12 mouse cellular contexts compared by ENCODE assay signal in the genomic region with DNA sequence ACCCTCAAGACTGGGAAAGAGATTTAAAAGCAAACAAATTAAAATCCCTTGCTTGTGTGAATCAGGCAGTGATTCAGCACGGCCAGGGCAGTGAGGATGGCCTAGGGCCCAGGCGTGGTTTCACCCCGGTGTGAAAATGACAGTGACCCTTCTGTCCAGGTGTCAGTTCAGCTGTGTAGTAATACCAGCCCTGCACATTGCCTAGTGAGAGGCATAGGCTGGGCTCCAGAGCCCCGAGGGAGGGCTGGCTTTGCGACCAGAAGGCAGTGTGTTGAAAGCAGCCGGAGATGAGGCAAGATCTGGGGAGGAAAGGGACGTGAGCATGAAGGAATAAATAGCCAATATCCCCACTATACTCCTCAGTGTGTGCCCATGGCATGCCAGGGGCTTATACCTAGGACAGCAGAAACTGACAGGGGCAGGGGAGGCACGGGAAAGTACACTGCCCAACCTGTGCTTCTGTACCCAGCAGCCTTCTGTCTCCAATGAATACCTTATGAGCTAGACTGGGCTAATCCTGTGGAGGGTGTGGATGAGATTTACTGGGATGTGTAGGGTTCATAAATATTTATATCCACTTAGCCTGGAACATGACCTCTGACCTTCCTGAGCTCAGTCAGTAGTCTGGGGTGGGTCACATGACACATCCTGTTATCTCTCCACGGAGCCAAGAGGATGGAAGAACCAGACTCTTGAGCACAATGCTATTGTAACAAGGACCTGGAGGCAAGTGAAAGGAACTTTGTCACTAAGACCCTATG. TPM values are rescaled to one million over a fixed set of nuclear protein-coding genes. Genes with fewer than 3 reads are reported as not detected.
DNase-seq lines count a peak whose midpoint lies in the region; ATAC-seq lines count a peak whose summit lies in the region.
"Had no signal": no experiment of that assay in that cellular context is flagged by ENCODE, and none has a peak within 500 bp of the region (broad histone marks: within the 10 kb centered on the region; RNA-seq: fewer than 3 reads in every experiment).

No protein-coding gene starts in this region.

- intact Hi-C loops in gastrocnemius, postnatal 14 days (cut with DNase I; ENCODE audit: low total_unique reads): no loop called here

- no peak overlapping the region for H3K4me2 ChIP-seq in midbrain, embryonic 16.5 days (ENCODE audit: low read length)

- H3K4me1 ChIP-seq in midbrain, embryonic 10.5 days: peaks cover 31% of the 10 kb centered on the region
- H3K4me1 ChIP-seq in midbrain, embryonic 16.5 days (ENCODE audit: control insufficient read depth, insufficient read depth, low read length): no peaks in the 10 kb centered on the region

- no peaks in the 10 kb centered on the region for H3K9me3 ChIP-seq in midbrain, embryonic 10.5 days (replicated peaks)
- no peaks in the 10 kb centered on the region for H3K9me3 ChIP-seq in midbrain, embryonic 16.5 days (replicated peaks; ENCODE audit: control insufficient read depth, low read length, poor library complexity, severe bottlenecking)

- H3K9ac ChIP-seq in midbrain, embryonic 16.5 days (ENCODE audit: low read depth, low read length): no peak overlapping the region

- no peak overlapping the region for H3K4me3 ChIP-seq in midbrain, embryonic 10.5 days
- no peak overlapping the region for H3K4me3 ChIP-seq in midbrain, embryonic 16.5 days (ENCODE audit: low read depth, low read length)

- ATAC-seq in midbrain, embryonic 16.5 days: no peak
- peak; percentile 31; the same call in 1 of the 2 replicates for ATAC-seq in granulocyte monocyte progenitor cell, adult 5-6 weeks (replicated peaks; ENCODE audit: poor library complexity, severe bottlenecking)

- H3K36me3 ChIP-seq in midbrain, embryonic 10.5 days: peaks cover 44% of the 10 kb centered on the region
- peaks cover 7% of the 10 kb centered on the region for H3K36me3 ChIP-seq in midbrain, embryonic 16.5 days (ENCODE audit: control insufficient read depth, insufficient read depth, low read length)

- no peaks in the 10 kb centered on the region for H3K27me3 ChIP-seq in midbrain, embryonic 10.5 days (ENCODE audit: low read depth, poor library complexity, severe bottlenecking)
- no peaks in the 10 kb centered on the region for H3K27me3 ChIP-seq in midbrain, embryonic 16.5 days (ENCODE audit: control insufficient read depth, insufficient read depth, low read depth, low read length)

- DNase-seq in adrenal gland, postnatal 14 days: peak; percentile 43
- no peak for DNase-seq in adrenal gland, postnatal 4 days (ENCODE audit: low spot score in 2 of 2)
- DNase-seq in midbrain, embryonic 10.5 days (ENCODE audit: low spot score): peak; percentile 60
- DNase-seq in retina, postnatal 1 day: peak; percentile 25
- no peak for DNase-seq in gastrocnemius, postnatal 14 days
- DNase-seq in heart, adult 18-20 months: no peak
- DNase-seq: B cell, adult 2 months; cerebellum, adult 11 months; kidney, adult 18-20 months; liver had no signal

- 63% methylated on average over 9 of the region's 9 CpGs for WGBS in midbrain, embryonic 10.5 days
- WGBS in midbrain, embryonic 16.5 days: 46% methylated on average over 9 of the region's 9 CpGs

- H3K27ac ChIP-seq in midbrain, embryonic 10.5 days (replicated peaks): peak overlapping the region; percentile 60
- H3K27ac ChIP-seq in midbrain, embryonic 16.5 days (ENCODE audit: low read length): no peak overlapping the region

RNA-seq across cellular contexts. Expression of a gene that starts 25.9 kb away (rescaled TPM):
- 86.8 and 88.7 TPM in 2 replicates for total RNA-seq in adrenal gland, postnatal 14 days (2021)
- total RNA-seq in adrenal gland, postnatal 4 days (2021): 10 to 100 TPM; 90.0 to 95.0 TPM
- 9.3 and 10.7 TPM in 2 replicates for polyA plus RNA-seq in midbrain, embryonic 10.5 days (2016; fragmentation: Nextera tagmentation; extraction: Ambion mirVana)
- 24.6 and 25.6 TPM in 2 replicates for polyA plus RNA-seq in midbrain, embryonic 16.5 days (2015; fragmentation: Nextera tagmentation; extraction: Ambion mirVana)
- total RNA-seq in granulocyte monocyte progenitor cell, adult 5-6 weeks (2014; fragmentation: Nextera tagmentation): 30.9 and 54.3 TPM in 2 replicates
- total RNA-seq in granulocyte monocyte progenitor cell, adult 5-6 weeks (2017): 14.2 and 15.9 TPM in 2 replicates
- total RNA-seq in gastrocnemius, postnatal 14 days (2021): 10 to 100 TPM; 36.9 to 55.3 TPM
- total RNA-seq in heart, adult 18-20 months (2021): 100 to 1,000 TPM; 133 to 153 TPM

Comparison
In these comparisons a context has a peak if more than half of its experiments do, and no peak if none do; other contexts are left out.
1. DNase-seq: peak in adrenal gland, postnatal 14 days (single experiment), midbrain, embryonic 10.5 days (single experiment) and retina, postnatal 1 day (single experiment); none in adrenal gland, postnatal 4 days (0 of 2), gastrocnemius, postnatal 14 days (single experiment) and heart, adult 18-20 months (0 of 2).